Mouse (Mus musculus): ENCODE results near the gene Gm11011.

Gene Gm11011

DNA sequence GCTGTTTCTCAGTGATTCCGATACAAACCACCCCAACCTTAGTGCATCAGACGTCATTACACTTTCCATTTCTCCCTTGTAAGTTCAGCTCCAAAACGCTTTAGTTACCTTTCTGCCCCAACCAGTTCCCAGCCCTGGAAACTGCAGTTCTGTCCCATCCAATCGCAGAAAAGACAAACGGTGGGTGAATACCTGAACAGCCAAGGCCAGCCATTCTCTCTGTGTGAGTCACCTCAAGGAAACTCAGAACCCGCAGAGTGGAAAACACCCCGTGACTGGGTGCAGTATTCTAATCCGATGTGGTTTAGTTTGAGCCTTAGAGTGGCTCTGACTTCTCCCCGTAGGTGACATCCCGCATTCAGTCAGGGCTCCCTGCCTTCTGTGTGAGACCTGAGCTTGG lies 2.2 kb upstream of the Gm11011 start:
- DNase-seq (ENCODE audit: low spot score) = no peak

DNA sequence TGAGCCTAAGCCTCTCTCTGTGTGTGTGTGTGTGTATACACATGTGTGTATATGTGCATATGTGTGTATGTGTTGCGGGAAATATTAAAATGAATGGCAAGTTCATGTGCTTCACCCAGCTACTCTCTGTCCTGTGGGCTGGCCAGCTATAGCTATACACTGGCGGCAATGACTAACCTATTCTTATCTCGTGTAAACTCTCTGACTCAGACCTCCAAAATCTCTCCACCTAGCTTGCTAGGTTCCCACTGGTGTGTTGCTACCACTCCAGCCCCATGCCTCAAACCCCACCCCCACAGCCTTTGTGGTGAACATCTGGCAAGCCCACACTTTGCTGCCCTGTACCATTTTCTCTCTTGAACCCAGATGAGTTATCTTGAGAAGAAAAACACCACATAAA lies 857 bp downstream of the Gm11011 start:
- no peak for DNase-seq (ENCODE audit: low spot score)

DNA sequence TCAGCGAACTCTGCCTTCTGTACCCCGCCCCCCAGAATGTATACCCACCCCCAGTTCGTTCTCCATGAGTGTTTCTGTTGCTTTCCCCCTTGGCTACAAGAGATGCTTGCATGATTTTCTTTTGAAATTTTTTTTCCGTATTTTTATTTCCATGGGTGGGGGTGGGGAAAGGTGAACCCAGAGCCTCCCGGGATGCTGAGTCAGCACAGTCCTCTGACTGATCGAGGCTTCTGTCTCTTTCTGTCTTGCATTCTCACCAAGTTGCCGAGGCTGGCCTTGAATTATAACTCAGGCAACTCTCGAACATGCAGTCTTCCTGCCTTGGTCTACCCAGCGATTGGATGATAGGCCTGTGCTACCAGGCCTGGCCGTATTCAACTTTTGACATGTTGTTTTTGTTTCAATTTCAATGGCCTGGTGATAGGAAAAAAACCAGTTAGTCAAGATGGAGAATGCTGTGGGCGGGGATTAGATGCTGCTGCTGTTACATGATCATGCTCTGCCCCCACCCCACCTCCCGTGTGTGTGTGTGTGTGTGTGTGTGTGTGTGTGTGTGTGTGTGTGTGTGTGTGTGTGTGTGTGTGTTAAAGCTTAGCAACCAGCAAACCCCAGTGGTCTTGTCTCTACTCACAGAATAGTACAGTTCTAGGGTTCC lies 1.8 kb downstream of the Gm11011 start:
- DNase-seq (ENCODE audit: low spot score) = no peak

DNA sequence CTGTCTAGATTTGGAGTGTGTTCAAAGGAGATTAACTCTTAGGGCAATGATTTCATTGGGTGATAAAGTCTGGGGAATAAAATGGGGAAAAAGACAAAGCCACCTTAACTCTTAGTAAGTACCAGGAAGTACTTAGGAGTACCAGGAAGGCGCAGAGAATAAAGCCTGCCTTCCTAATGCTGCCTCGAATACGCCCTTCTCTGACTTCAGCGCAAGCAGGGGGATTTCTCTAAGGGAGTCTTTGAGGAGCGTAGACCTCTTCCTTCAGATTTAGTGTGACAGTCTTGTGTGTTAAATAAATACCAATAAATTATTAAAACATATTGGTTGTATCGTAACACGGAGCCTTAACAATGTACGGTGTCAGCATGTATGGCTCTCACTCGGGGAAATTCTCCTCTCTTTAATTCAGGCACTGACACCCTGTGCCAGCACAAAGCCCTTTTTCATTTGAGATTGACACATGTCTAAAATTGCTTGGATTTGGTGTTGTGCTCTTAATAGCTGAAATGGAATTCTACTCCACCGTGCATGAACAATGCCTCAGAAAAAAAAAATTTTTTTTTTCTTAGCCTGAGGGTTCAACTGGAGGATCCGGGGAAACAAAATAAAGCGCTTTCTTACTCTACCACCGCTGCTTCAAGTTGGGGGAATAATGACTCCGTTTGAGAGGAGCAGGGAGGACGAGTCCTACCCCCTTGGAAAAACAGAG lies 2.6 kb downstream of the Gm11011 start:
- no peak for DNase-seq (ENCODE audit: low spot score)

GRCm38 (mm10) chr2:169583476-169583875 lies 4.1 kb downstream of the Gm11011 start:
- DNase-seq (ENCODE audit: low spot score) = no peak

GRCm38 (mm10) chr2:169577508-169578196 lies 9.9 kb downstream of the Gm11011 start:
- DNase-seq (ENCODE audit: low spot score) = no peak

DNA sequence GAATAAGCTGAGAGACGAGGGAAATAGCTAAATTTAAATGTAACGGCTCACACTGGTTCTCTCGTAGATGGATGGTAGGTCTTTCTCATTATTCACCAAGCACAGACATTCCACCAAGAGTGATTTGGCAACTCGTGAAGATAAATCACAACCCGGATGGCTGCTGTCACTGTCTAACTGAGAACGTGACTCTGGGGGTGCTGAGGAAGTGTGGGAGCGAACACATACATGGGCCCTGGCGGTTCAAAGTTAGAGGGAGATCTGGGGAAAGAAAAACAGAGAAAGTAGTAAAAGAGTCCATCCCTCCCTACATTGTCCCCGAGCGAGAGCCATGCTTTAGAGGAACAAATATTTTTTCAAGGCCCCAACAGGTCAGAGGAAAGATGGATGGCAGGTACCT lies 17.5 kb downstream of the Gm11011 start:
- no peak for DNase-seq (ENCODE audit: low spot score)

DNA sequence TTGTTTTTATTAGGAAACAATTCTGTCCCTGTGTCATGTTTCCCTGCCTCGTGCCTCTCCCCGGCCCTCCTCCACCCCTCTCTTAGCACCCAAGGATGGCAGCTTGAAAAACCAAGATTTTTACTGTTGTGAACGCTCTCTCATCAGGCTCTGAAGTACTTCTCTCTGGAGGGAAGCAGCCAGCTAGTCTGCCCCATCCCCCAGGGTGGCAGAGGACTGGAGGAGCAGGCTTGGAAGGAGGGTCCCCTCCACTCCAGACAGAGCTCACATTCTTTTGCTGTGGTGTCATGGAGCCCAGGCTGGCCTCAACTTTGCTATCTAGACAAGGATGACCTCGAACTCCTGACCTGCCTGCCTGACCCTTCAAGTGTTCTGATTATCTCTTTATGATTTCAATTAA lies 21.4 kb downstream of the Gm11011 start:
- no peak for DNase-seq (ENCODE audit: low spot score)

DNA sequence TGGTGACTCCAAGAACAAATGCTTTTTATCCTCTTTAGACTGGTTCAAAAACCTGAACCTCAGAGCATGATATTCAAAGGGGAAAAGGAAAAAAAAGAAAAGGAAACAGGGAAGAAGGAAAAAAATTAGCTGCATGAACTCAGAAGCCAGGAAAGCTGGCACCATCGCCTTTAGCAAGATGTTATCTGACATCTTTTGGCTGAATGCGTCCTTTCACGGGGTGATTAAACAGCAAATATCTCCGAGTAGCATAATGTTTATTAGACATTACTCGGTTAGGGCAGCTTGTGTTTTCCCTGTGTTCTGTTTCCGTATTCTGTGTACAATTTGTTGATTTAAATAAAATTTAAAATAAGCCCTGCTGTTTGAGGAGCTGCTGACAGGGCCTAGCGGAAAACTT lies 21.8 kb downstream of the Gm11011 start:
- no peak for DNase-seq (ENCODE audit: low spot score)

- DNase-seq (ENCODE audit: low spot score) = no peak
Measured at GRCm38 (mm10) chr2:169545674-169546073, 41.9 kb downstream of the Gm11011 start.

GRCm38 (mm10) chr2:169538906-169539305 lies 48.6 kb downstream of the Gm11011 start:
- DNase-seq (ENCODE audit: low spot score) = no peak
